Mouse (Mus musculus) lung, postnatal 0 days (tissue): ENCODE results near the gene Zkscan17.

ENCODE experiments used
- CTCF ChIP-seq: IDR thresholded peaks from 2 replicates; pipeline ENCODE4 v1.5.1; 2016; ENCODE audit warnings: antibody characterized with exemption, mild to moderate bottlenecking
- EP300 ChIP-seq: IDR thresholded peaks from 2 replicates; pipeline ENCODE4 v1.6.1; 2016; ENCODE audit warnings: antibody characterized with exemption, mild to moderate bottlenecking, control low read depth

- no peak for TF ChIP-seq CTCF
- TF ChIP-seq EP300, result no peak
Measured at GRCm38 (mm10) chr11:59540123-59540522, 13.6 kb upstream of the Zkscan17 start.
